Mouse (Mus musculus) ovary, adult 18-20 months (tissue): ENCODE measurements at regions not wholly inside any gene's neighbourhood (a gene's known extent, or its start where the extent isn't known, plus 50 kb on each side); places are given as distances from the start of the nearest gene placed in this dataset.

Experiments
- DNase-seq: peaks from one replicate; pipeline ENCODE4 v3.0.0; 2022; ENCODE audit warnings: low spot score, mixed read lengths

- no peak for DNase-seq
Observed at GRCm38 (mm10) chr3:34761783-34762182, 111.6 kb downstream of the Sox2 start.

GRCm38 (mm10) chr3:34764559-34764958 is 114.4 kb downstream of the Sox2 start:
- no peak for DNase-seq

GRCm38 (mm10) chr3:34765151-34765550 is 114.9 kb downstream of the Sox2 start:
- no peak for DNase-seq

GRCm38 (mm10) chr3:34769818-34770217 is 119.6 kb downstream of the Sox2 start:
- no peak for DNase-seq

GRCm38 (mm10) chr3:34770271-34770670 is 120.1 kb downstream of the Sox2 start:
- DNase-seq: no peak

GRCm38 (mm10) chr3:34772035-34772434 is 121.8 kb downstream of the Sox2 start:
- DNase-seq: no peak

GRCm38 (mm10) chr3:34773678-34774425 is 123.6 kb downstream of the Sox2 start:
- peak; percentile 39 for DNase-seq

- DNase-seq: no peak
Observed at GRCm38 (mm10) chr3:34781770-34782169, 131.6 kb downstream of the Sox2 start.

- no peak for DNase-seq
Observed at GRCm38 (mm10) chr3:34783398-34783797, 133.2 kb downstream of the Sox2 start.

GRCm38 (mm10) chr3:34787211-34787610 is 137.0 kb downstream of the Sox2 start:
- no peak for DNase-seq

- DNase-seq: peak; percentile 24
Observed at GRCm38 (mm10) chr3:34795103-34795983, 145.1 kb downstream of the Sox2 start.

- no peak for DNase-seq
Observed at GRCm38 (mm10) chr3:34795984-34796266, 145.7 kb downstream of the Sox2 start.

GRCm38 (mm10) chr3:34808833-34809232 is 158.6 kb downstream of the Sox2 start:
- DNase-seq: no peak

GRCm38 (mm10) chr3:34811753-34812152 is 161.5 kb downstream of the Sox2 start:
- no peak for DNase-seq

GRCm38 (mm10) chr3:34813046-34813625 is 162.9 kb downstream of the Sox2 start:
- no peak for DNase-seq

- DNase-seq: no peak
Observed at GRCm38 (mm10) chr3:34825036-34825435, 174.8 kb downstream of the Sox2 start.

GRCm38 (mm10) chr3:34826396-34826795 is 176.2 kb downstream of the Sox2 start:
- no peak for DNase-seq

- DNase-seq: no peak
Observed at GRCm38 (mm10) chr3:34828453-34829206, 178.4 kb downstream of the Sox2 start.

- DNase-seq: no peak
Observed at GRCm38 (mm10) chr3:34836741-34837267, 186.6 kb downstream of the Sox2 start.

GRCm38 (mm10) chr3:34837644-34838332 is 187.6 kb downstream of the Sox2 start:
- DNase-seq: no peak

- no peak for DNase-seq
Observed at GRCm38 (mm10) chr3:34860877-34861649, 210.9 kb downstream of the Sox2 start.
